Mouse (Mus musculus) liver, embryonic 11.5 days (tissue): ENCODE data around the gene Egln2. TPM values are rescaled to one million over a fixed set of nuclear protein-coding genes. Genes with fewer than 3 reads are reported as not detected.

Source experiments
- ATAC-seq: fragments of 200-750 bp; cut with Nextera tagmentation; replicated peaks from 2 replicates; pipeline ENCODE4 v1.8.0; 2017; ENCODE audit warnings: moderate number of reproducible peaks, mild to moderate bottlenecking, moderate TSS enrichment, moderate library complexity; ENCODE audit not compliant: low FRiP score
- DNase-seq: peaks from one replicate; pipeline ENCODE4 v3.0.0-alpha.2; 2017; ENCODE audit warnings: low spot score
- H3K27ac ChIP-seq: fragments of 300-500 bp; sonication (generic); 2 replicates; pipeline ENCODE4 v1.5.1; 2014; ENCODE audit warnings: mild to moderate bottlenecking, low read depth, low read length, control low read depth
- H3K27me3 ChIP-seq: fragments of 300-500 bp; sonication (generic); replicated peaks from 2 replicates; pipeline ENCODE4 v1.6.1; 2014; ENCODE audit warnings: low read length, mixed read lengths; ENCODE audit not compliant: control insufficient read depth, insufficient read depth
- H3K36me3 ChIP-seq: fragments of 300-500 bp; sonication (generic); 2 replicates; pipeline ENCODE4 v1.6.1; 2014; ENCODE audit warnings: mild to moderate bottlenecking, low read length, moderate library complexity, mixed read lengths; ENCODE audit not compliant: control insufficient read depth, insufficient read depth
- H3K4me1 ChIP-seq: fragments of 300-500 bp; sonication (generic); replicated peaks from 2 replicates; pipeline ENCODE4 v1.6.1; 2014; ENCODE audit warnings: low read length, mixed read lengths; ENCODE audit not compliant: control insufficient read depth, insufficient read depth
- H3K4me2 ChIP-seq: fragments of 300-500 bp; sonication (generic); 2 replicates; pipeline ENCODE4 v1.6.1; 2014; ENCODE audit warnings: mild to moderate bottlenecking, control low read depth, moderate library complexity
- H3K4me3 ChIP-seq: fragments of 300-500 bp; sonication (generic); 2 replicates; pipeline ENCODE4 v1.5.1; 2014; ENCODE audit warnings: low read depth, low read length, control low read depth
- H3K9ac ChIP-seq: fragments of 300-500 bp; sonication (generic); 2 replicates; pipeline ENCODE4 v1.6.1; 2014; ENCODE audit warnings: low read depth, low read length, control low read depth
- H3K9me3 ChIP-seq: fragments of 300-500 bp; sonication (generic); 2 replicates; pipeline ENCODE4 v1.6.1; 2016; ENCODE audit warnings: low read length, inconsistent platforms, mixed read lengths; ENCODE audit not compliant: control insufficient read depth
- WGBS: fragments of 180-500 bp; shearing (Covaris S2); extraction: QIAGEN DNeasy Blood & Tissue Kit; methylation state at CpG from one replicate; pipeline ENCODE4 v1.1.7; 2014; 5-methylcytosine and 5-hydroxymethylcytosine counted together
- microRNA counts: library from miRNA; unstranded; fragments of <30 nt; microRNA quantifications from one replicate; lab custom pipeline; 2015
- microRNA-seq: library from miRNA; unstranded; fragments of <30 nt; microRNA quantifications from one replicate; pipeline ENCODE4, GENCODE M21; 2017; ENCODE audit warnings: borderline number of aligned reads
- polyA plus RNA-seq: library from polyadenylated mRNA; unstranded; fragments of >200 nt; fragmentation: Nextera tagmentation; extraction: Ambion mirVana; gene quantifications from 2 replicates; pipeline ENCODE4 v1.2.1, GENCODE M21; 2014

Egln2 gene
- polyA plus RNA-seq, 1 experiment from 2014 or later = 39.7 TPM

DNA sequence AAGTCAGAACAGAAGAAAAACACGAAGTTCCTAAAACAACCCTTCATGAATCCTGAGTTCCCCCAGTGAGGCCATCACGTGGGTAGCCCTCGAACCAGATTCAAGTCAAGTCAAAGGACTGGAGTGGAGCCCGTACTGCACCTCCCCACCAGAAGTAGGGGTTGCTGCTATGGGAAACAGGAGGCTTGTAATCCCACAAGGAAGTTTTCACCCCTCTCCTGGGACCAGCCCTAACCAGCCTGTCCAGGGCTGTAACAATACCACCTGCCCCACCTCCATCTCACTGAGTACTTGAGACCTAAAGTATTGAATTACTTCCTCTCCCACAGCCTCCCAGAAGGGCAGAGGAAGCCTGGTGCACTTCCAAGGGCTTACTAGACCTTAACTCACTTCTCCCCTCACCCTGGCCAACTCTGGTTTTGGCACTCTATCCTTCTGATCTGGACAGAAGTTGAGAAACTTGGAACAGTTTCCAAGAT is 48.5 kb downstream of the Egln2 start:
- DNase-seq (no peak), ATAC-seq (no peak)
- H3K27me3 ChIP-seq = no peaks in the 10 kb centered on the region
- H3K4me2 ChIP-seq = no peak overlapping the region
- no peak overlapping the region for H3K9ac ChIP-seq
- no peak overlapping the region for H3K4me3 ChIP-seq
- H3K9me3 ChIP-seq = no peaks in the 10 kb centered on the region
- H3K4me1 ChIP-seq = no peaks in the 10 kb centered on the region
- whole genome bisulfite sequencing = 62% methylated on average over 4 of the region's 4 CpGs
- H3K36me3 ChIP-seq = no peaks in the 10 kb centered on the region
- H3K27ac ChIP-seq = no peak overlapping the region

DNA sequence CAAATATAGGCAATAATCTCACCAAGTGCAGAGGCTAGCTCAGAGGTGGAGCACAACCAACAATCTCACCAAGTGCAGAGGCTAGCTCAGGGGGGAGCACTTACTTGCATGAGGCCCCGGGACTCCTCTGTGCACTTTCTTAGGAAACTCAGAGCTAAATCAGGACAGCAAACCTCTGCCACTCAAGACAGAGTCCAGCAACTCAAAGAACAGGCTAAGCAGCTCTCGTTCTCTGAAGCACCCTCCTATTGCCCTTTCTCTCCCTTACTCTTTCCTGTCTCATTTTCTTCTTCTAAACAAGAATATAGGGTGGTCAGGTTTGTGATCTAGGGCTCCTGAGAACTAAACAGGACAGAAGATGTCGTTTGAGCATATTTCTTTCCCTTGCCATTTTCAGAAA is 54.6 kb downstream of the Egln2 start:
- DNase-seq (no peak), ATAC-seq (no peak)
- H3K36me3 ChIP-seq = no peaks in the 10 kb centered on the region
- no peaks in the 10 kb centered on the region for H3K27me3 ChIP-seq
- H3K9ac ChIP-seq = no peak overlapping the region
- no peak overlapping the region for H3K27ac ChIP-seq
- no peak overlapping the region for H3K4me3 ChIP-seq
- no peak overlapping the region for H3K4me2 ChIP-seq
- WGBS = 61% methylated on average over 3 of the region's 3 CpGs
- H3K4me1 ChIP-seq = no peaks in the 10 kb centered on the region
- H3K9me3 ChIP-seq = no peaks in the 10 kb centered on the region

DNA sequence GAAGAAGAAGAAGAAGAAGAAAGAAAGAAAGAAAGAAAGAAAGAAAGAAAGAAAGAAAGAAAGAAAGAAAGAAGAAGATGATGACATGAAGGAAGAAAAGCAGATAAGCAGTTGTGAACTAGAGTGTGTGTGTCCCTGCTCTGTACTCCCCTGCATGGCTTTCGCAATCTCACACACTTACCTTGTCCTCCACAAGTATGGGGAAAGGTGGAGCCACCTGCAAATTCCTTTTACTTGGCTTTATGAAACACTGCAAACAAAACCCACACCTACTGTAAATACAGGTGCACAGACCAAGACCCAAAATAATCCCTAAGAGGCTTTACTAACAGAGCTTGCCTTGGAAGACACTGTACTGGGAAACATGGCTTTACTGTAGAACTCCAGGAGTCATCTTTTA is 55.6 kb downstream of the Egln2 start:
- no peaks in the 10 kb centered on the region for H3K27me3 ChIP-seq
- no peak overlapping the region for H3K4me2 ChIP-seq
- no peaks in the 10 kb centered on the region for H3K36me3 ChIP-seq
- 90% methylated on average over 1 of the region's 1 CpGs for WGBS
- no peak overlapping the region for H3K27ac ChIP-seq
- no peak overlapping the region for H3K9ac ChIP-seq
- no peaks in the 10 kb centered on the region for H3K4me1 ChIP-seq
- H3K9me3 ChIP-seq = no peaks in the 10 kb centered on the region
- no peak overlapping the region for H3K4me3 ChIP-seq
- DNase-seq (no peak), ATAC-seq (no peak)

DNA sequence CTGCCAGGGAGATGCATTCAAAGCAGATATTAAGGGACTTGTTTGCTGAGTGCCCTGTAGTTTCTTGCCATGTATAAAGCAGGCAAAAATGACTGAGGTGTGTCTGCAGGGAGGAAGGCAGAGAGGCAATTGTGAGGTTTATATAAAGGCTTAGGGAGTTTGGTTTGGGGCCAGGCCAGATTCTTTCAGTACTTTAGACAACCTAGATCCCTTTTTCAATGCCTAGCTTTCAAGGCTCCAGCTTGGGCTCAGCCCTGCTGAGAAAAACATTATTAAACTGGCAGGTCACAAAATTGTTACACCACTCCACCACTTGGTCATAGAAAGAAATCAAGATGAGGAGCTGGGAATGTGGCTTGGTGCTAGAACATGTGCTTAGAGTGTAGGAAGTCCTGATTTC is 56.3 kb downstream of the Egln2 start:
- no peaks in the 10 kb centered on the region for H3K9me3 ChIP-seq
- H3K27ac ChIP-seq = no peak overlapping the region
- ATAC-seq (no peak), DNase-seq (no peak)
- H3K9ac ChIP-seq = no peak overlapping the region
- H3K36me3 ChIP-seq = no peaks in the 10 kb centered on the region
- no peaks in the 10 kb centered on the region for H3K4me1 ChIP-seq
- H3K4me2 ChIP-seq = no peak overlapping the region
- no peaks in the 10 kb centered on the region for H3K27me3 ChIP-seq
- no peak overlapping the region for H3K4me3 ChIP-seq

MicroRNAs within 50 kb of the gene (microRNA counts, 519-probe panel; counts per million panel counts)
- microRNA mmu-miR-1191 (lab: Ali Mortazavi, UCI) = not detected

Small RNA genes within 50 kb of the gene (microRNA-seq; reads per million reads assigned to microRNA genes)
- 3.5 reads per million, percentile 4 among the genes with 10 or more reads in this experiment for gene Mir1191
- not detected for gene Mir3101

Other genes starting within 250 kb of the Egln2 start
- not detected in 2 replicates for gene Cyp2a22, start 227.4 kb downstream of the Egln2 start, polyA plus RNA-seq
- 0.31 TPM in 1 of 2 replicates, not detected in the other for gene Cyp2a12, start 137.7 kb downstream of the Egln2 start, polyA plus RNA-seq
- gene Cyp2f2, start 46.9 kb downstream of the Egln2 start, polyA plus RNA-seq = not detected in 2 replicates
- not detected in 2 replicates for gene Cyp2t4, start 13.1 kb downstream of the Egln2 start, polyA plus RNA-seq
- gene Rab4b, start 12.1 kb upstream of the Egln2 start, polyA plus RNA-seq = 40.9 and 44.8 TPM in 2 replicates
- not detected in 2 replicates for gene Gm21983, start 14.3 kb upstream of the Egln2 start, polyA plus RNA-seq
- 0.73 and 1.3 TPM in 2 replicates for gene Mia, start 14.4 kb upstream of the Egln2 start, polyA plus RNA-seq
- gene BC024978, start 29.0 kb upstream of the Egln2 start, polyA plus RNA-seq = 2.5 and 2.8 TPM in 2 replicates
- gene Snrpa, start 29.5 kb upstream of the Egln2 start, polyA plus RNA-seq = 282 and 294 TPM in 2 replicates
- gene Itpkc, start 61.9 kb upstream of the Egln2 start, polyA plus RNA-seq = 3.5 and 4.8 TPM in 2 replicates
- gene Coq8b, start 66.2 kb upstream of the Egln2 start, polyA plus RNA-seq = 16.6 and 18.7 TPM in 2 replicates
- 3.6 TPM in 2 replicates for gene Numbl, start 91.6 kb upstream of the Egln2 start, polyA plus RNA-seq
- 7.1 and 10.2 TPM in 2 replicates for gene Ltbp4, start 170.9 kb upstream of the Egln2 start, polyA plus RNA-seq
- gene Shkbp1, start 189.2 kb upstream of the Egln2 start, polyA plus RNA-seq = 46.8 and 49.6 TPM in 2 replicates
- gene Gm20479, start 190.6 kb upstream of the Egln2 start, polyA plus RNA-seq = 0.43 and 1.2 TPM in 2 replicates